Mouse (Mus musculus): ENCODE results near the gene Chmp1a. TPM values are rescaled to one million over a fixed set of nuclear protein-coding genes. Genes with fewer than 3 reads are reported as not detected.
"Not testable (repeated sequence)": the region's sequence is repeated elsewhere in the genome, so short reads cannot be mapped to it uniquely, and the experiment has no call there.

Chmp1a gene
- total and polyA plus RNA-seq, 2 experiments from 2014 or later = 207 to 247 TPM

- no peak for TF ChIP-seq CTCF (IDR thresholded peaks at IDR 0.05; ENCODE audit: low read depth)
- Histone ChIP-seq H3K27ac (ENCODE audit: low read depth, low read length) (no peak overlapping the region), H3K27me3 (ENCODE audit: insufficient read depth, low read length) (peaks cover 7% of the 10 kb centered on the region; the same call in 1 of the 2 replicates), H3K4me1 (ENCODE audit: insufficient read depth) (peaks cover 15% of the 10 kb centered on the region), H3K9ac (no peak overlapping the region), H3K9me3 (ENCODE audit: low read length) (no peaks in the 10 kb centered on the region), H3K4me2 (ENCODE audit: low read depth) (no peak overlapping the region), H3K4me3 (ENCODE audit: low read depth, low read length) (no peak overlapping the region), H3K36me3 (ENCODE audit: insufficient read depth) (peaks cover 13% of the 10 kb centered on the region; the same call in 1 of the 2 replicates)
- 44% methylated on average over 7 of the region's 7 CpGs for WGBS
- DNase-seq (no peak), ATAC-seq (no peak)
Measured at GRCm38 (mm10) chr8:123232553-123232952, 20.0 kb upstream of the Chmp1a start.

GRCm38 (mm10) chr8:123231742-123232141 is 19.2 kb upstream of the Chmp1a start:
- peaks cover 18% of the 10 kb centered on the region for H3K36me3 ChIP-seq (ENCODE audit: insufficient read depth)
- H3K27ac ChIP-seq (ENCODE audit: low read depth, low read length) = no peak overlapping the region
- peaks cover 4% of the 10 kb centered on the region; the same call in 1 of the 2 replicates for H3K27me3 ChIP-seq (ENCODE audit: insufficient read depth, low read length)
- H3K4me1 ChIP-seq (ENCODE audit: insufficient read depth) = peaks cover 15% of the 10 kb centered on the region
- TF ChIP-seq CTCF (IDR thresholded peaks at IDR 0.05; ENCODE audit: low read depth) = peak; percentile 50
- DNase-seq (no peak), ATAC-seq (no peak)
- no peaks in the 10 kb centered on the region for H3K9me3 ChIP-seq (ENCODE audit: low read length)
- no peak overlapping the region for H3K9ac ChIP-seq
- H3K4me3 ChIP-seq (ENCODE audit: low read depth, low read length) = no peak overlapping the region
- H3K4me2 ChIP-seq (ENCODE audit: low read depth) = no peak overlapping the region
- WGBS = 60% methylated on average over 5 of the region's 5 CpGs

DNA sequence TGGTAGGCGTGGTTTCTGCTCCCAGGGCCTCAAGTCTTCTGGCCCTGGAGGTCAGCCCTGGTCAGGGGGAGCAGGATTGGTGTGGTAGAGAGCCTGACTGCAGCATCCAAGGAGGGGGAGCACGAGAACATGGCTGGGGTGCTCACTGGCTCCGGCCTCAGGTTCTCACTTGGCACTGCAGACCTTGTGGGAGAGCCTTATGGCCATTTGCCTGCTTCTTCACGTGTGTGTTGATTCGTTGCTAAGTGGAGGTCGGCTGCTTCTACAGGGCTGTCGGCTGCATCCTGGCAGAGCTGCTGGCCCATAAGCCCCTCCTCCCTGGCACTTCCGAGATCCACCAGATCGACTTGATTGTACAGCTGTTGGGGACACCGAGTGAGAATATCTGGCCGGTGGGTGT is 17.8 kb upstream of the Chmp1a start:
- not testable (repeated sequence) for H3K27ac ChIP-seq (ENCODE audit: low read depth, low read length); H3K4me2 ChIP-seq (ENCODE audit: low read depth); DNase-seq; H3K9ac ChIP-seq; ATAC-seq; H3K9me3 ChIP-seq (ENCODE audit: low read length); H3K4me1 ChIP-seq (ENCODE audit: insufficient read depth); H3K27me3 ChIP-seq (ENCODE audit: insufficient read depth, low read length); H3K4me3 ChIP-seq (ENCODE audit: low read depth, low read length)
- WGBS = 78% methylated on average over 11 of the region's 11 CpGs
- peaks cover 18% of the 10 kb centered on the region for H3K36me3 ChIP-seq (ENCODE audit: insufficient read depth)

DNA sequence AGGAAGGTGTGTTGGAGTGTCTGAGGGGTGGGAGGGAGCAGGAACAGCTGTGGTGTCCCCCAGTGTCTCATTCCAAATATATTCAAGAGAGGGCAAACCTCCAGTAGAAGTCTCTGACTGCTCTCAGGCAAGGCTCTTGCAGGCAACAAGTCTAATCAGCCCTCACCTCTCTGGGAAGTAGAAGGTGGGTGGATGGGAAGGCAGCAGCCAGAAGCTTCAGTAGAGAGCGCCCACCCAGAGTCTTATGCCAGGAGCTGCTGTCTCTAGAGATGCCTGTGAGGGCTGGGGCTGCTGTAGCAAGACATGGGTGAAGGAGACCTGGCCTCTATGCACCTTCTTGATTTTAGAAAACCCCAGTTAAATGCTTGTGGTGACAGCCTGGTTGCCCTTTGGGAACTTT is 15.9 kb upstream of the Chmp1a start:
- Histone ChIP-seq H3K9ac (no peak overlapping the region), H3K9me3 (ENCODE audit: low read length) (no peaks in the 10 kb centered on the region), H3K4me1 (ENCODE audit: insufficient read depth) (peaks cover 11% of the 10 kb centered on the region; the same call in 1 of the 2 replicates), H3K27ac (ENCODE audit: low read depth, low read length) (no peak overlapping the region), H3K36me3 (ENCODE audit: insufficient read depth) (peaks cover 18% of the 10 kb centered on the region), H3K4me3 (ENCODE audit: low read depth, low read length) (no peak overlapping the region), H3K4me2 (ENCODE audit: low read depth) (no peak overlapping the region), H3K27me3 (ENCODE audit: insufficient read depth, low read length) (no peaks in the 10 kb centered on the region)
- TF ChIP-seq CTCF (IDR thresholded peaks at IDR 0.05; ENCODE audit: low read depth) = no peak
- ATAC-seq = no peak
- 100% methylated on average over 1 of the region's 1 CpGs for WGBS
- DNase-seq = no peak

DNA sequence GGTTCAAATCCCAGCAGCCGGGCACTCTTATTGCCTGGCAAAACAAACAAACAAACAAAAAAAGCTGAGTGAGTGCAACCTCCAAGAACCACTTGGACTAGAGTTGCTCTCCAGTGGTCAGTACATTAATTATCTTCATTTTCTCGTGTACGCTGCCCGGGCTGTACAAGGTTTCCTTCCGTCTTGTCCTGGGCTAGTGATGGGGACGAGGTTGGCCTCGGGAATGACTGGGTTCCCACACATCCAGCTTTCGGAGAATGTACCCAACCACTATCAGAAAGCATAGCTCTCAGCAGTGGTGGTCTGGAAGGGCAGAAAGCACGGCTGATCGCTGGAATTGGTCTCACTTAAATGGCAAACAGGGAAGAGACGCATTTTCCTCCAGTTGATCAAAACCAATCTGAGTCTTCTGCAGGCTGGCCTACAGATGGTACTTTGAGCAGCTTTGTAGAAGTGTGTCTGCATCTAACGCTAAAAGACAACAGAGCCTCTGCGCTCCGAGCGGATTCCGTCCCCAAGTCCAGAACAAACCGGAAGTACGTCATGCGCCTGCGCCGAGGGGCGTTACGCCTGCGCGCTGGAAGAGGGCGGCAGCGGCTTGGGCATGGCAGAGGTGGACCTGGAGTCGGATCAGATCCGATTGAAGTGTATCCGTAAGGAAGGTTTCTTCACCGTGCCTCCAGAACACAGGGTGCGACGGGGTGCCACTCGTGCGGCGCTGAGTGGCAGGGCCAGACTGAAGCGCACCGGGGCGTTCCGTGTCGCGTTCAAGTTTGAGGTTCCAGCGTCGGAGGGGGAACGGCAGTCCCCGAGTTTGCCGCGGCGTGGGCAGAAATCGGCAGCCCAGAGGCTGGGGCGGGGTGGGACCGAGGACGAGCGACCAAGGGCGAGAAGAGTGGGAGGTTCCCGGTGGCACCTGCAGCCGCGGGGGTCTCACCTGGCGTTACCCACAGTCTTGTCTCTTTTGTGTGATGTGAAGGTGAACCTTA is 12.0 kb upstream of the Chmp1a start, which contains the start of gene Cdk10:
Cdk10 (plus strand) TSS at position 565 of the 989 bp plus-strand sequence.
- DNase-seq = peak; percentile 95
- Histone ChIP-seq H3K27ac (ENCODE audit: low read depth, low read length) (peak within 1 kb of the TSS; percentile 91), H3K4me2 (ENCODE audit: low read depth) (peak within 1 kb of the TSS; percentile 93), H3K4me1 (ENCODE audit: insufficient read depth) (peaks cover 11% of the 10 kb centered on the region; the same call in 1 of the 2 replicates), H3K9me3 (ENCODE audit: low read length) (no peaks in the 10 kb centered on the region), H3K9ac (peak within 1 kb of the TSS; percentile 80), H3K36me3 (ENCODE audit: insufficient read depth) (peaks cover 18% of the 10 kb centered on the region), H3K27me3 (ENCODE audit: insufficient read depth, low read length) (no peaks in the 10 kb centered on the region), H3K4me3 (ENCODE audit: low read depth, low read length) (peak within 1 kb of the TSS; percentile 71)
- peak; percentile 20; the same call in 1 of the 2 replicates for TF ChIP-seq CTCF (IDR thresholded peaks at IDR 0.05; ENCODE audit: low read depth)
- ATAC-seq = peak; percentile 94
- 5% methylated on average over 59 of the region's 59 CpGs for WGBS

DNA sequence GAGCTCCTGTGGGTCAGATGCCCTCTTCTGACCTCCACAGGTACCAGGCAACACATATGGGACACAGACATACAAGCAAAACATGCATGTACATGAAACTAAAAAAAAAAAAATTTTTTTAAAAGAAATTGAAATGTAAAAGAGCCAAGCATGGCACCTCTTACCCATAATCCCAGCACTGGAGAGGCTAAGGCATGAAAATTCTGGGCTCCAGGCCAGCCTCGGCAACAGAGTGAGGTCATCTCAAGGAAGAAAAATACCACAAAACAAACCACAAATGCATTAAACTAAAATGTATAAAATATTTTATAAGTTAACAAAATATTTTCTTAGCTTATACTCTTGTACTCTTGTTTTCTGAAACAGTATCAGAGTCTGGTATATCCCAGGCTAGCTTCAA is 8.4 kb upstream of the Chmp1a start:
- ATAC-seq (no peak), DNase-seq (no peak)
- no peak overlapping the region for H3K4me3 ChIP-seq (ENCODE audit: low read depth, low read length)
- peaks cover 11% of the 10 kb centered on the region; the same call in 1 of the 2 replicates for H3K4me1 ChIP-seq (ENCODE audit: insufficient read depth)
- H3K27me3 ChIP-seq (ENCODE audit: insufficient read depth, low read length) = no peaks in the 10 kb centered on the region
- H3K9ac ChIP-seq = no peak overlapping the region
- H3K36me3 ChIP-seq (ENCODE audit: insufficient read depth) = no peaks in the 10 kb centered on the region
- TF ChIP-seq CTCF (IDR thresholded peaks at IDR 0.05; ENCODE audit: low read depth) = no peak
- H3K27ac ChIP-seq (ENCODE audit: low read depth, low read length) = no peak overlapping the region
- no peak overlapping the region for H3K4me2 ChIP-seq (ENCODE audit: low read depth)
- H3K9me3 ChIP-seq (ENCODE audit: low read length) = no peaks in the 10 kb centered on the region
- 64% methylated on average over 1 of the region's 1 CpGs for WGBS

DNA sequence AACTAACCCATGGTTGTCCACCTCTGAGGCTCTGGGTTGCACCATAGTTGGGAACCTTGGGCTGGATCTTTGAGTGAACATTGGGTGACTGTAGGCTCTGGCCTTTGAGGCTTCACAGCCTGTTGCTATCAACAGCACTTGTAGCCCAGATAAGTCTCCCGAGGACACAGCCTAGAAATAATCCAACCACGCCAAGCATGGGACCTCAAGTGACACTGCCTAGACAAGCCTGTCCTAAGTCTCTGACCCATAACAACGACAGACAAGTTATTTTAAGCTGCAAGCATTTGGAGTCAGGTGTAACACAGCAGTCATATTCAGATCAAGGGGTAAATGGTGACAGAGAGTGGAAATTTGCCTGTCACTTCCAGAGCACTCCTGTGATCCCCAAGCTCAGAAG is 2.9 kb upstream of the Chmp1a start:
- H3K9me3 ChIP-seq (ENCODE audit: low read length) = no peaks in the 10 kb centered on the region
- no peak overlapping the region for H3K9ac ChIP-seq
- peaks cover 16% of the 10 kb centered on the region; the same call in 1 of the 2 replicates for H3K4me1 ChIP-seq (ENCODE audit: insufficient read depth)
- no peaks in the 10 kb centered on the region for H3K27me3 ChIP-seq (ENCODE audit: insufficient read depth, low read length)
- H3K4me2 ChIP-seq (ENCODE audit: low read depth) = no peak overlapping the region
- H3K27ac ChIP-seq (ENCODE audit: low read depth, low read length) = no peak overlapping the region
- TF ChIP-seq CTCF (IDR thresholded peaks at IDR 0.05; ENCODE audit: low read depth) = no peak
- ATAC-seq (no peak), DNase-seq (no peak)
- H3K4me3 ChIP-seq (ENCODE audit: low read depth, low read length) = no peak overlapping the region
- WGBS = 74% methylated on average over 3 of the region's 3 CpGs
- no peaks in the 10 kb centered on the region for H3K36me3 ChIP-seq (ENCODE audit: insufficient read depth)
